Mouse (Mus musculus): Measurements from ENCODE around the gene Rmdn2. TPM values are rescaled to one million over a fixed set of nuclear protein-coding genes. Genes with fewer than 3 reads are reported as not detected.

Rmdn2 gene
- total RNA-seq, 2 experiments from 2014 or later, result 9.0 TPM

GRCm38 (mm10) chr17:79598596-79599577, 12.8 kb upstream of the Rmdn2 start:
- TF ChIP-seq CTCF (conservative IDR thresholded peaks at IDR 0.05), result no peak
- no peak overlapping the region for H3K27ac ChIP-seq
- H3K4me3 ChIP-seq, result no peak overlapping the region
- DNase-seq (ENCODE audit: low spot score in 2 of 2), result no peak

- DNase-seq (ENCODE audit: low spot score in 2 of 2), result no peak
- TF ChIP-seq CTCF (conservative IDR thresholded peaks at IDR 0.05), result no peak
- Histone ChIP-seq H3K27ac (no peak overlapping the region), H3K4me3 (no peak overlapping the region)
Observed at GRCm38 (mm10) chr17:79600108-79600507, 11.6 kb upstream of the Rmdn2 start.

- no peak for TF ChIP-seq CTCF (conservative IDR thresholded peaks at IDR 0.05)
- Histone ChIP-seq H3K4me3 (no peak overlapping the region), H3K27ac (no peak overlapping the region)
- no peak for DNase-seq (ENCODE audit: low spot score in 2 of 2)
Observed at GRCm38 (mm10) chr17:79602381-79602780, 9.3 kb upstream of the Rmdn2 start.

DNA sequence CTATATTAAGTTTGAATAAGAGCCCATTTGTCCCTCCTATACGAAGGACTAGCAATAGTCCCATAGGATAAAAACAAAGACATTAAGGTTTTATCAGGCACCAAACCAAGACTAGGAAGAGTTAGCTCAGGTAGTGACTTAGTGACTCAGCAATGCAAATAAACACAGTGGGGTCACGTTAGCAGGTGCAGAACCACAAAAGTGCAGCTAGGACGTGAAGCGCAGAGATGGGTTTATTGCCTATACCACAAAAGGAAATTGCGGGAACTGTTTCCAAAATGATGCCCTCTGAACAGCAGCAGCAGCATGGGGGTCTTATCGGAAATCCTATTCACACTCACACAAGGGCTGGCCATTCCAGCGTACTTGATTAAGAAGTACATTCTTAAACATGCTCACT, 8.2 kb upstream of the Rmdn2 start:
- no peak for DNase-seq (ENCODE audit: low spot score in 2 of 2)
- TF ChIP-seq CTCF (conservative IDR thresholded peaks at IDR 0.05), result no peak
- H3K4me3 ChIP-seq, result no peak overlapping the region
- no peak overlapping the region for H3K27ac ChIP-seq

- H3K27ac ChIP-seq, result no peak overlapping the region
- no peak for TF ChIP-seq CTCF (conservative IDR thresholded peaks at IDR 0.05)
- DNase-seq (ENCODE audit: low spot score in 2 of 2), result no peak
- H3K4me3 ChIP-seq, result no peak overlapping the region
Observed at GRCm38 (mm10) chr17:79605794-79606193, 5.9 kb upstream of the Rmdn2 start.

DNA sequence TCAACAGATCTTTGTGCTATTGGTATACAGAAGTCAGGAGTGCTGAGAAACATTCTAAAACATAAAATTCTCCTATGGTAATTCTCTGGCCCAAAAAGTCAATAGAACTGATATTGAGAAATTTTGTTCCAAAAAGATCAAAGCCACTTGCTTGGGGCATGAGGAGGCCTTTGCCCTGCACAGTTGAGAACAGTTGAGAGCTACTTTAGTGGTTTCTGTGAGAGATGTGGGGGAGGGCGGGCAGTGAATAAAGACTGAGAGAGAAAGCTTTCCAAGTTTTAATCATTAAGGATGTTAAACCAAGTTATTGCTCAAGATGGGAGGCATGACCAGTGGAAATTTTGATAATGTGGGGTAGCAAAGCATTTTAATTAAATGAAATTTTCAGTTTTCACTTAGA, 2.0 kb upstream of the Rmdn2 start:
- no peak overlapping the region for H3K27ac ChIP-seq
- no peak for DNase-seq (ENCODE audit: low spot score in 2 of 2)
- no peak for TF ChIP-seq CTCF (conservative IDR thresholded peaks at IDR 0.05)
- H3K4me3 ChIP-seq, result no peak overlapping the region

GRCm38 (mm10) chr17:79610163-79610755, 1.4 kb upstream of the Rmdn2 start:
- no peak for DNase-seq (ENCODE audit: low spot score in 2 of 2)
- no peak overlapping the region for H3K4me3 ChIP-seq
- TF ChIP-seq CTCF (conservative IDR thresholded peaks at IDR 0.05), result no peak
- H3K27ac ChIP-seq, result no peak overlapping the region

DNA sequence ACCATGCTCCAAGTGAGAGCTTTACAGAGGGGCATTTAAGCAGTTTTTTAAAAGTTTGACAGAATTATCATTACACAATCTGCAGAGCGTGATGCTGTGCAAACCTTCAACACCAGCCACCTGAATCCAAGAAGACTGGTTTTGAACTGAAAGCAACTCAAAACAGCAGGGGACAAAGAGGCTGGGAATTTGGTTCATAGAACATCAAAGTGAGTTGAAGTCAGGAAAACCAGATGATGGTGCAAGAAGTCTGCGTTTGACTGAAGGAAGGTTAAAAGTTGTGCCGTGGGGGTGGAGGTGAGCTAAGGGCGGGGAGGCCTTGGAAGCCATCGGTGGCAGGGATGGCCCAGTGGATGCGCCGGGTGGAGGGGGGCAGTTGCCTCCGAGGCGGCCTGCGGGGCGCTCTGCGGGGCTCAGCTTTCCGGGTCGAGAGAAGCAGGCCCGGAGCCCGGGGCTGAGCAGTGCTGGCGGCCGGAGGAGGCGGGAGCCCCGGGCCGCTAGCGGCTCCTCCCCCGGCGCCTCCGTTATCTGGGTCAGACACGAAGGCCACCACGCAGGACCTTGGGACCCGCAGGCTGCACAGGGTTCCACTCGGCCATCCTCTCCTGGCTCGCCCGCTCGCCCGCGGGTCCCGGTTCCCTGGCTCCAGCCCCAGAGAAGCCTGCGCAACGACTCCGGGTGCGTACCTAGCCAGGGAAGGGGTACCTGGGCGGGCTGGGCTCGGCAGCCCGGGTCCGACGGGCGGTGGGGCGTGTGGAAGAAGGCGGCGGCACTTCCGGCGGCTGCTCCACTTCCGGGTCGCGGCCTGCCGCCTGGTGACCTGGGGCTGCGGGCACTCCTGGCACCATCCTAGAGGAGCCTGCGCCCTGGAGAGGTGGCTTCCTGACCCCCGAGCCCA, 3.3 kb downstream of the Rmdn2 start:
- peak; percentile 53 to 58 for DNase-seq (ENCODE audit: low spot score in 2 of 2)
- H3K4me3 ChIP-seq, result peak overlapping the region; percentile 90
- no peak for TF ChIP-seq CTCF (conservative IDR thresholded peaks at IDR 0.05)
- H3K27ac ChIP-seq, result peak overlapping the region; percentile 94

DNA sequence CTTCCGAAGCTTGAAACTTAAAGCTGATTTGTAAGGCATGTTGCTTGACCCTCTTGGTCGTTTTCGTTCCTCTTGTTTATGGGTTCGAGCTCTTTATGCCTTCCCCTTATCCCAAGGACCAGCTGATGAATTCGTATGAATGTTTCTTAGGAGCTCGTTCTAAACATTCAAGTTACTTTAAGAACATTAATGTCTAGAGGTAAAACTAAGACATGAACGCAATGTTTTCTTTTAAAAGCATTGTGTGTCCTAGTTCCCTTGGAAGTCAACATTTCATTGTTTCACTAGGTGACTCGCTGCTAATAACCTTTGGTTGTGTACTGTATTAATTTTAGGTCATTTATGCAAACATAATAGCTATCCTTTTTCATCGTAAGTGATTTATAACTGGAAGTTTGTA, 4.2 kb downstream of the Rmdn2 start:
- no peak for DNase-seq (ENCODE audit: low spot score in 2 of 2)
- TF ChIP-seq CTCF (conservative IDR thresholded peaks at IDR 0.05), result no peak
- Histone ChIP-seq H3K4me3 (peak overlapping the region; percentile 90), H3K27ac (peak overlapping the region; percentile 94; the same call in 1 of the 2 replicates)

DNA sequence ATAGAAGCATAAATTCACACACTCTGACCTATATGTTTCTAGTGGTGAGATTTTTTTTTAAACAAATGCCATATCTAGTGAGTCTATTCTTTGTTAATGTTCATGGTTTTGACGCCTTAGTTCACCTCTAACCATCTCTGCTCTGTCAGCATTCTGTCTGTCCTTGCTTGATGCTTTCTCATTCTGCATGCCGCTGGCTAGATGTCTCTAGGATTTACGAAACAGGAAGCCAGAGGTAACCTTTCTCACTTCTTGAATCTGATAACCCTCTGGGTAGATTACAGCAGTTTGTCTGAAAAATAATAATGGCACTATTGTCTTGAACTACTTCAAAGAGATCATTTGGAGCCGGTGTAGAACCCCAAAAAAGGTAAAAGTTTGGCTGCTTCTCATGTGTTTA, 5.0 kb downstream of the Rmdn2 start:
- no peak overlapping the region for H3K4me3 ChIP-seq
- no peak for DNase-seq (ENCODE audit: low spot score in 2 of 2)
- no peak for TF ChIP-seq CTCF (conservative IDR thresholded peaks at IDR 0.05)
- no peak overlapping the region for H3K27ac ChIP-seq

GRCm38 (mm10) chr17:79618455-79618854, 6.8 kb downstream of the Rmdn2 start:
- Histone ChIP-seq H3K4me3 (no peak overlapping the region), H3K27ac (no peak overlapping the region)
- no peak for DNase-seq (ENCODE audit: low spot score in 2 of 2)
- no peak for TF ChIP-seq CTCF (conservative IDR thresholded peaks at IDR 0.05)

- no peak overlapping the region for H3K27ac ChIP-seq
- H3K4me3 ChIP-seq, result no peak overlapping the region
- DNase-seq (ENCODE audit: low spot score in 2 of 2), result no peak
- TF ChIP-seq CTCF (conservative IDR thresholded peaks at IDR 0.05), result no peak
Observed at GRCm38 (mm10) chr17:79618984-79619383, 7.3 kb downstream of the Rmdn2 start.

DNA sequence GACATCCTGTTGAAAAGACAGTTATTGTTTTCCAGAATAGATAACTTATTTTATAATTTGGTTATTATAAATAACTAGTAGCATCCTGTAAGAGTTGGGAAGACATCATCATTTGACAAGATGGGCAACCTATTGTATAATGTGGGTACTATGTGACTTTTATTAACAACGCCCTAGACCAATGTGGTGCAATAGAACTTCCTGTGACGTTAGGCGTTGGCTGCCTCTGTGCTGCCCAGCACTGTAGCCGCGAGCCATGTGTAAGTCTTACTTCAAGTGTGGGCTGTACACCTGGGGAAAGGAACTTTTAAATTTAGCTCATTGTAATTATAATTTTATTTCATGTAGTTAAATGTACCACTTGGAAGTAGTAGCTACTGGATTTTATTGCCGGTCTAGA, 10.4 kb downstream of the Rmdn2 start:
- no peak overlapping the region for H3K27ac ChIP-seq
- TF ChIP-seq CTCF (conservative IDR thresholded peaks at IDR 0.05), result no peak
- H3K4me3 ChIP-seq, result no peak overlapping the region
- DNase-seq (ENCODE audit: low spot score in 2 of 2), result no peak
